Mouse (Mus musculus): ENCODE data around the gene Ralgps1.

- TF ChIP-seq CTCF (IDR thresholded peaks at IDR 0.05) (no peak), EP300 (IDR thresholded peaks at IDR 0.05) (no peak)
Observed at GRCm38 (mm10) chr2:33186505-33186904, 184.8 kb downstream of the Ralgps1 start.
